Mouse (Mus musculus) erythroblast, adult 5-6 weeks (primary cell): ENCODE data around the gene Pax3. TPM values are rescaled to one million over a fixed set of nuclear protein-coding genes. Genes with fewer than 3 reads are reported as not detected.

Experiments used
- ATAC-seq: replicated peaks from 2 replicates; pipeline ENCODE4 v1.8.0; 2016; ENCODE audit warnings: moderate number of reproducible peaks, mild to moderate bottlenecking, moderate TSS enrichment, inconsistent platforms; ENCODE audit not compliant: poor library complexity, low FRiP score, severe bottlenecking
- total RNA-seq, 2 experiments: library from RNA; stranded (forward) in 1 of 2; stranded (reverse) in 1 of 2; fragments of 150-400 nt in 1 of 2; fragments of 200-764, 138-1000 nt in 1 of 2; gene quantifications; 2 replicates each; pipeline versions ENCODE4 v1.2.3 to v1.2.4; 2015 to 2017; ENCODE audit warnings: low replicate concordance in 2 of 2

Gene Pax3
- total RNA-seq, 2 experiments from 2014 or later = not detected

DNA sequence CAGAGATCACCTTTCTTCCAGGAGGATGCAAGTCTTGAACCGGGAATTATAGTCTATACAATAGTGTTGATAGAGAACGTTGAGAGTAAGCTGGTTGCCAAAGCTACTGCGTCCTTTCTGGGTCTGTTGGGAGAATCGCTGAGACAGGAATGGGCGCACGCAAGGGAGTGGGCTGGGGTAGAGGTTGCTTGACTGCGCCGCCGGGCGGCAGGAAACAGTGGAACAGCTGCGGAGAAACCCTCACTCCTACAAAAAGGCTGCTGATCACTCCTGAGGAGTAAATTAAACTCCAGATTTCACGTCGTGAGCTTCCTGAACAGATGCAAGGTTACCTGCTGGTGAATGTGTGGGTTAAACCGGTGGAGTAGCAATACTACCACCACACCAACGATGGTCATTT, 3.3 kb upstream of the Pax3 start:
- ATAC-seq = no peak

DNA sequence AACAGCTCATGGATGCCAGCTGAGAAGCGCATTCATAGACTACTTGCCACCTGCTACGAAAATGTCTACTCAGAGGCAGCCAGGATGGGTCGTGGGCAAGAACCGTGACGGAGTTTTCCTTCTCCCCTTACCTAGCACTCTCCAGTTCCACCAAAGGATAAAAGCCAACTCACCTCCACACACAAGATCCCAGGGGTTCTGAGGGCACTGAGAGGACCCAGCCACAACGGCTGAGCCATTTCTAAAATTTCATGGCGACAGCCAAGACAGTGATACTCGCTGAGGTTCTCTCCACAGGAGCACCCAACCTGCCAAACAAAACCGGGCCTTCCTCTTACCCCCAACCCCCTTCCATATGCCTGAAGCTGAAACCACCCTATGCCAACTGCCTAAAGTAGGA, 2.3 kb upstream of the Pax3 start:
- ATAC-seq = no peak

DNA sequence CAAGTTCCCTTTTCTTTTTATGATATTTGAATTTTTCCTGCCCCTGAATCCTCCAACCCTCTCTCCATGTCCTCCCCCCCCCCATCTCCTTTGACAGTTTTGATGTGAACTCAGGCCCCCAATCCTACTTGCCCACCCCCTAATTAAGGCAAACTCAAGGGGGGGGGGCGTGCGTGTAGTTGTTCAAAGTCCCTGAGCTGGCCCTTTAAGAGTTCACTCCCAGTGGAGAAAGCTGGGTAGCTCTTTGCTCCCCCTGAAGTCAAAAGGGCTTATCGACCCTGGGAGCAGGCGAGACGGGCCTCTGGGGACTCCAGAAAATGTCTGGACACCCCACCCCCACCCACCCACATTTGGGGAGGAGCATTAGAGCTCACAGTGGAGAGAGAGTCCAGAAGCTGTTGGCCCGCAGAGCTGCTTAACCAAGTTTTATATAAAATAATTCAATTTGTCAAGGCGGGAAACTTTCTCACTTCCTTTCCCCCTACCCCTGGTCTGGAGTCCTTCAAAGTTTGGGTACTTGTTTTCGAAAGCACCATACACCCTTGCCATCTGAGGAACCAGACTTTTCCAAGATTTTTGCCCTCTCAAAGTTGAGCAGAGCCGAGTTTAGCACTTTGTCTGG, 1.5 kb upstream of the Pax3 start:
- ATAC-seq = no peak

DNA sequence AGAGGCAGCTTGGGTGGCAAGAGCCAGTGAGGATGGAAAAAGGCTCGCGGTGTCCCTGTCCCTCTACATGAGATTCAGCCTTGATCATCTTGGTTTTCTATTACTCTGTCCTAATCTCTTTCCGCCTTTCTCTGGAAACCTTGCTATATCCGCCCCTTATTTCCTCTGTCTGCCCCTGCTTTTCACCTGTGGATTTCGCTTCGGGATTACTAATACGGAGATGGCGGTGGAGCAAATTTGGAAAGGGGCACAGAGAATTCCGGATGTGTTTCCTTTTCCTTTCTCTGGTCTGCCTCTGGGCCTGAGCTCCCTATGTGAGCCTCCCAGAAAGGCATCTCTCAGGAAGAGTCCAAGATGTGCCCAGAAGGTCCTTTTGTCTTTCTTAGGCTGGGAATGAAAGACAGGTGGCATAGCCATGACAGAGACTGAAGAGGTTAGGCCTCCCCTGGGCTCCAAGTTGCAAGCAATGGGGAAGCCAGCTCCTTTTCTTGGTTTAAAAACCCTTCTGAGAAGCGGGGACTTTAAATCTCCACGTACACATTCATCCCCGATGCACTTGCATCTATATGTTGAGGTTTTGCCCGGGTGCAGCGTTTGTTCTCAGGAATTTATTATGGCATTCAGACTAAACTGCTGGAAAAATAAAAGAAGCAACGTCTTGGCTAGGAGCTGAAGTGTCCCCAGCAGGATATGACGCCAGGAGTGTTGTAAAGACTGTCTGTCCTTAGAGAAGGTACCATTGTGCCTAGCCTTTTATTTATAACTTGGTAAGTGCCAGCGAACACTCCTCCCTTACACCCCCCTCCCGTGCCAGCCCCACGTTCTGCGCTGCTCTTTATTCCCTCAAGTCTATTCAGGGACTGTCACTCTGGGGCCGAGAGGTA, 659 bp upstream of the Pax3 start:
- no peak for ATAC-seq

DNA sequence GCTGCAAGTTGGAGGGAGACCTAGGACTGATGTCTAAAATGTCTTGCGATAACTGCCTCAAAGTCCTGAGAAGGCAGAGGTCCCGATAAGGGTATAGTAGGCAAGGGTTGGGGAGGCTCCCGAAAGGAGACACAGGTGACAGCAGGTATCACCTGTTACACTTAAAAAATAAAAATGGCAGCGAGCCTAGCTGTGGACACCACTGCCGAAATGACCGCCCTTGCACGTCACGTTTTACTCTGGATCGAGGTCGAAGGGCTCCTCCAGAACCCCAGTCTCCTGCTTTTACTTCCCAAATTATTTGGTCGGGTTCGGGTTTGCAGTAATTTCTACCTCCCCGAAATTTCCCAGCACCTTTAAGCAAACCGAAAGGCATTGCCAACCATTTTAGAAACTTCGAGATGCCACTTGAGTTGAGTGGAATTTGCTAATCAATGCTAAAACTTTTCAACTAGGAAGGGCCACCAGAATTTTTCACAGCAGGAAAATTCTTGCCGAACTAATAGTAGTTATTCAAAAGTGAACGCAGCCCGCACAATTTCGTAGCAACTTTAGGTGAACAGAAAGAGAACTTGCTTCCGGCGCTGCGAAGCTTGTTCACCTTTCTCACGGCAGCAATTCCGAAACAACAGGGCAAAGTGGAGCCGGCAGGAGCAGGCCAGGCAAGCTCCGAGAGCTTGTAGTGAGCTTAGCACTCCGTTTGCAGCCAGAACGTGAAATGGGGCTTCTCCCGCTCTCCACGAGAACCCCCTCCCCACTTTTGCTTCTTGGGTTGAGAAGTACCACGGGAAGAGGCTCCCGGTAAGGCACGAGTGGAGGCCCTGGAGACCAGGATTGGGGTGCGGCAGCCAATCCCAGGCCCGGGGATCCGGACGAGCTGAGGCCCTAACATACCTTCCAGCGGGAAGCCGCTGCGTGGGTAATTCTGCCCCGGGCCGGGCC, 892 bp downstream of the Pax3 start:
- no peak for ATAC-seq

DNA sequence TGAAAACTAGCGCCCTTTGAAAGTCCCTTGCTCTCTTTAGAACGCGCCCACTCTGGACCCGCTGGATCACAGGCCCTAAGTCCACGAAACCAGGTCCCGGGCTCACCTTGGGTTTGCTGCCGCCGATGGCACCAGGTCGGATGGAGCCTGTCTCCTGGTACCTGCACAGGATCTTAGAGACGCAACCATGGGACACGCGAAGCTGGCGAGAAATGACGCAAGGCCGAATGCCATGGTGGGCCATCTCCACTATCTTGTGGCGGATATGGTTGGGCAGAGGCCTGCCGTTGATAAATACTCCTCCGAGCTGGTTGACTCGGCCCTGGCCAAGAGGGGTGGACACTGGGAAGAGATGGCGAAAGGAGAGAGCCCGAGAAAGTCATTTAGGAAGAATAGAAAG, 1.8 kb downstream of the Pax3 start:
- no peak for ATAC-seq

DNA sequence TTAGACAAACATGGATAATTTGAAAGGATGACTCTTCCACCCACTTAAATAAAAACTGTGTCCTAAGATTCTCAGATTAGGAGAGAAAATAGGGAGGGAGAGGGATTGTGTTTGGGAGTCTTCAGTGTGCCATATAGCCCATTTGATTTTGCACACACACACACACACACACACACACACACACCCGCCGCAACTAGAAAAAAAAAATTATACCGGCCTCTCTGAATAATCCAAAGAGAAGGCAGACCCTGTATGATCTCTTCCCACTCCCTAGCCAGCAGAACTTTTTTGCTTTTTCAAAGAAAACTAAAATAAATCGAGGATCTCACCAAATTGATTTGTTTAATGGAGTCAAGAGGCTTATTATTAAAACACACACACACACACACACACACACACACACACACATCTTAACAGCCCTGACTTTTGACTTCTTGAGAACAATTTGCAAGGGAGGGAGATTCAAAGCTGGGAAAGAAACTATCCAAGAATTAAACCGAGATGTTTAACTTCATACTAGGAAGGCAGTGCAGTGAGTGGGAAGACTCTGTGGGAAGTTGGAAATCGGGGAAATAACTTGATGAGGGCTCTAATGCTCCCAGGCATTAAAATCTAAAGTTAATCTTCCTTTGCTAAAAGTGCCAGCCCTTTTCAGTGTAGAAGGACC, 2.4 kb downstream of the Pax3 start:
- no peak for ATAC-seq

DNA sequence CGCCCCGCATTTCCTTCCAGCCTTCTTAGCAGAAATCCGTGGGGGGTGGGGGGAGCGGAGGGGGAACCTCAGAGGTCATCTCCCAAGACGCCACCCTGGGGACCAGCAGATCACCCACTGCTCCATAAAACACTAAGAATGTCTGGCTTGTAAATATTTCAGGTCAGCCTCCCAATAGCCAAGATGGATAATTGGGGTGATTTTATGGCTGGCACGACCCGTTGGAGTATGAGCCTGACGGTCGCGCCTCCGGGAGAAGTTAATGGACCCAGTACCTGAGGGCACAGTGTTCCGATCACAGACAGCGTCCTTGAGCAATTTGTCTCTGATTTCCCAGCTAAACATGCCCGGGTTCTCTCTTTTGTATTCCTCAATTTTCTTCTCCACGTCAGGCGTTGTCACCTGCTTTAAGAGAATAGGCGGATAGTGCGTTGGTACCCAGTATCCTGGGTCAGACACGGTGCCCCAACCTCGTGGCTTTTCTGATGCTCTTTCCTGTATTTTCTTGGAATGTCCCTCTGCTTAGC, 3.4 kb downstream of the Pax3 start:
- no peak for ATAC-seq

DNA sequence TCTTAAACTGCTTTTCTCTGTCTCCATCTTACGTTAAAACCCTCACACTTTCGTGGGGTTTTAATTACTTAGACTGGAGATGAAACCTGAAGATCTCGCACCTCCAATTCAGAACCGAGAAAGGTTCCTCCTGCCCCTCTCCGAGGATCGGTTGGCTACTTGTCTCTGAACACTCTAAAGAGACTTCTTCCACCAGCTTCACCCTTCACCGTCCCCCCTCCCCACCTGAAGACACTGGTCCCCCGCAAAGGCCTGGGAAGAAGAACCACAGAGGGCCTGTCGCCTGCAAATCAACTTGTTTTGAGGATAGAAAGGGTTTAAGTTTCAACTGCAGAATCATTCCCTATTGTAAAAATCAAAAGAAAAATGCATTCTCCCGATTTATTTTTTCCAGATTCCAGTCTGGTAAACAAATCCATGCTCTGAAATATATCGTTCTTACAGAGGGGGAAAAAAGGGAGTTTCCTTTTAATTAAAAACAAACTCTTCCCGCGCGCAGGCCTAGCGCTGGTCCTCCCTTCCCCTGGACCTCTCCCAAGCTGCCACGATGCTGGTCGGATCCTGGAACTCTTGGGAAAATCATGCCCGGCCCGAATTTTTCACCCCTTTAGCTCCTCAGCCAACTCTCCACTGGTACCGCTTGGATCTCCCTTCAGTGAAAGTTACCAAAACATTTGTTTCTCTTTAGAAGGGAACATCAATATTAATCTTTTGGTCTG, 4.0 kb downstream of the Pax3 start:
- ATAC-seq = no peak

DNA sequence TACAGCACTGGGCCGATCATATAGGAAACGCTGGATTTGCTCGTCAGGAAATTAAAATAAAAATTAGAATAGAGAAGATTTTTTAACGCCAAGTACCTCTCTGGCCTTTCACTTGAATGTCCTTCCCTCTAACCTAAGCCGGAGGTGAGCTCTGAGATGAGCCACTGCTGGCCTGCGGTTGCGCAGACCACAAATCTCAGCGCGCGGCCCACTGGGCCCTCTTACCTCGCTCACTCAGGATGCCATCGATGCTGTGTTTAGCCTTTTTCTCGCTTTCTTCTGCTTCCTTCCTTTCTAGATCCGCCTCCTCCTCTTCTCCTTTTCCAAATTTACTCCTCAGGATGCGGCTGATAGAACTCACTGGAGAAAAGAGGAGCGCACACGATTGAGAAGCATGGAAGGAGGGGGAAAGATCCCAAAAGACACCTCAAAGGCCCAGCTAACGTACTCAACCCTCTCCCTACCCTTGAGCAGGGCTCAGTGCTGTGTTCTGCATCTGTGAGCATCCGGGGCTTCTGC, 4.7 kb downstream of the Pax3 start:
- no peak for ATAC-seq

DNA sequence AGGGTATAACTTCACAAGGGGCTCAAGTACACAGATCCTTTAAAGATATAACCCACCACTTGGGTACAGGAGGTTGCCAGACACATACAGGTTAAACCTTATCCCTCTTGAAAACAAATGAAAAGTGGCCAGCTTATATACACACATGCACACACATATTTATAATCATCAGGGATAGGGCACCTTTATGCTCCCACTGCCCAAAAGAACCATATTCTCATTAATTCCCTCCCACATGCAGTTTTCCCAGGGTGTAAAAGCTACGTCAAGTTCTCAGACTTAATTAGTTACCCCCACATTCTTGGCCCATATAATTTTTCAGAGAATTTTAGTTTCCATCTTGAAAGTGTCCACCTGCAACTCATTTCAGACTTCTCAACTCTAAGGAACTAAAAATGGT, 5.2 kb downstream of the Pax3 start:
- ATAC-seq = no peak

DNA sequence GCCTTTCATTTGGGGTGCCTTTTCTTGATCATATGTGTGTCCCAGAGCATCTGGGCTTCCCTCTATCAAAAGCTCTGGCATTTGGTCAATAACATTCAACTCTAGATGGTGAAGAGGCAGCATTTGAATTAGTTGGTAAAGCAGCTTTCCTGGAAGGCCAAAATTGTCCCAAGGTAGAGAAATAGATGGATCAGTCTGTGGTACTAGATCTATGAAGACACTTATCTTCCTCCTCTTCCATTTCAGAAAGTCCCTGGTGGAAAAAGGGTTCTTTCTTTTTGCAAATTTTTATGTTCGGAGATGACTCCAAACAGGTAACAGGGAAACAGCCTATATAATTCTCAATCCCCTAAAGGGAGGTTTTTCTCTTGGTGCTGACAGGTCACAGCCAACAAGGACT, 5.6 kb downstream of the Pax3 start:
- ATAC-seq = no peak

DNA sequence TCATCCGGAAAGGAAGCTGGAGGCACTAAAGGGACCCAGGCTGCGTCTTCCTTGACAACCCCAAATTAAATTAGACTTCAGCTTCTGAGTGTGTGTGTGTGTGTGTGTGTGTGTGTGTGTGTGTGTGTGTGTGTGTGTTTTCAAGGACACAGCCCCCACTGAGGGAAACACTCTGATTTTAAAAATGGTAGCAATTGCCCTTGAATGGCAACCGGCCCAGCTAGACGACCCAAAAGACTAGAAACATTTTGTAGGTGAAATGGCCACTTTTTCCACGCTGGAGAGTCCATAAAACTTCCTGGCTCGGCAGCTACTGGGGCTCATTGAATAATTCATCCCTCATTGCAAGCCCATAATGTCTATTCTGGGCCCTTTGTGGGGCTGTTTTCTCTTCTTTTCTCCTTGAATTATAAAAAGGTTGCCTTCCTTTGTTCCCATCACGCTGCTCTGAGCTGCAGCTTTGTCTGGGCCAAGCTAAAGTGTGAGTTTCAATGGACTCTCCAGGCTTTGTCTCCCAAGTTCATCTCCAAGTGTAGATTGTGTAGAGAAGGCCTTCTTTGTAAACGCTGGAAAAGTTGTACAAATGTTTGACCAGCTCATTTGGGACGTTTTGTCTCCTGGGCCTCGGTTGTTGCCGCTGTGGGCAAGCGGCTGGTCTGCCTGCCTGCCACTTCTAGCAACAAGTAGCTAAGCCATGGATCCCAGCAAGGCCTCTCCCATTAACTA, 6.4 kb downstream of the Pax3 start:
- no peak for ATAC-seq

DNA sequence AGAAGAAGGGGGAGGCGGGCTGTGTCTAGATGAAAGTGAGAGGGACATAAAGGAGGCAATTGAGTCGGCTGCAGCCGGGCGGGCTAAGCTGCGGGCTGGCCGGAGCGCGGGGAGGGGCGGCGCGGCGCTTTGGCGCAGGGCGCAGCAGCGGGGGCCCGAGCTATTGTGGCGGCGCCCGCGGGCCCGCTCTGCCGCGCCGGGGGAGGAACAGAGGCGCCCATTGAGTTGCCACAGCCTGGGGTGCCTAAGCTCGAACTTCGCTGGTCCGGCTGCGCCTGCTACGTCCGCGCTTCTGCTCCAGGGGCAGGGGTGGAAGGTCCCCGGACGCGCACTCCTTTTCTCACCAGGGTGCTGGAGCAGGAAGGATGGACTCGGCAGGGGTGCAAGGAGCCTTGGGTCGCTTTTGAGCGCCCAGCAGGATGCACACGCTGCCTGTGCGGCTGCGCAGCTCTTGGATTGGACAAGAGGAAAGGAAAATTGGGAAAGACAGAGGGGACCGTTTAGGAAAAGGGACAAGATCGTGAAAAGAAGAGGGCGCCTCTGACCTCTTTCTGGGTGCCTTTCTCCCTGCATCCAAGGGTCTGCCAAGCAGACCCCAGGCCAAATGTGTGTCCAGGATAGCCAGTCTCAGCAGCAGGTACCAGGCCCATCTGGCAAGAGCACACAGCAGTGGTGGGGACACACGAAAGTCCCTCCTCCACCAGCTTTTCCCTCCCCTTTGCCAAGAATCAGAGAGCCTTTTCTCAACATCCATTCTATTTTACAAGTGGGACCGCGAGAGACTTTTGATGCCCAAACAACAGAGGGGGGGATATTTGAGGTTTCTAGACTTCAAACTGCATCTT, 7.2 kb downstream of the Pax3 start:
- no peak for ATAC-seq

DNA sequence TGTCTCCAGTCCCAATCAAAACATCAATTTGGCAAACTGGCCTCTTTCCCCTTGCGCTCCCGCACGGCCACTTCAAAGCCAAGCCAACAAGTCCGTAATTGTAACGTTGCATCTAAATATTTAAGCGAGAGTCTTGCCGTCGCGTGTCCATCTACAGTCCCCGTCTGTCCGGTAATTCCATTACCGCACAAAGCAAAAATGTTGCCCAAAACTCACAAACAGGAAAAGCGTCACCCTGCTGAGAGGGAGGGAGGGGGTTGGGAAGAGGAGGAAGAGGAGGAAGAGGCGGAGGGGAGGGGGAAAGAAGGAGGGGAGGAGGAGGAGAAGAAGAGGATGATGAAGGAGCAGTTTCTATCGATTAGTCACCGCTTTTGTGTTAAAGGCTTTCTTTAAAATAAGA, 7.9 kb downstream of the Pax3 start:
- no peak for ATAC-seq

DNA sequence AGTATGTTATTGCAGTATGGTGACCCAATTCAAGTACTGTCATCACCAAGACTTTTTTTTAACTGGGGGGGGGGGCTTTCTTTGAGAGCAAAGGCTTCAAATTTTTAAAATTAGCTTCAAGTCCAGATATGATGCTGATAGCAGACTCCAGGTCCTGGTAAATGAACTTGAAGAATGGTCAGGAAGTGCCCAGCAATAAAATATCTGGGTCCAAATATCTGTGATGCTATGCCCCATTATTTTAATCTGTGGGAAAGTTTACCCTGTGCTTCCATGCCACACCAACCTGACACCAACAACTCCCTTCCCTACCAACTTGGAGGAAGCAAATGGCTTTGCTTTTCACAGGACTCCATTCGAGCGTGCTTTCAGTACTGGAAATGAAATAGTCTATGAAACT, 8.6 kb downstream of the Pax3 start:
- no peak for ATAC-seq

DNA sequence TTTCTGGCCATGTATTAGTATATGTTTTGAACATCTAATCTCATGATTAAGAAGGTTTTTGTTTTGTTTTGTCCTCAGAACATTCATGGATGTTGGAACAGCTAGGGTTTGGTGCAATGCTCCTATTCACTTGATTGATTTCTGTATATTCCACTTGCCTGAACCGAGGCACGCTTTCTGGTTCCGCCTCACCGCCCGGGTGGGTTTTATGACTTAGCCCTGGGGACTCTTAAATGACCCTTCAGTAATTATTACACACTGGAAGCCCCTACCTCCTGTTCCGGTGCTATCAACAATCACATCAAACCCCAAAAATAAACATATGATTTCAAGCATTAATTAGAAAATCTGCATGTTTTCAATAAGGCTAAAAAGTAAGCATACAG, 9.2 kb downstream of the Pax3 start:
- ATAC-seq = no peak
